Mouse (Mus musculus) cerebellum, adult (tissue): ENCODE data around the gene Fut2.

Experiments used
- ATAC-seq: cut with Nextera tagmentation; 2 replicates; pipeline ENCODE4 v1.9.2; 2017; ENCODE audit warnings: mild to moderate bottlenecking, moderate library complexity, mixed read lengths; ENCODE audit not compliant: insufficient number of reproducible peaks, low FRiP score, low TSS enrichment

Fut2 gene

DNA sequence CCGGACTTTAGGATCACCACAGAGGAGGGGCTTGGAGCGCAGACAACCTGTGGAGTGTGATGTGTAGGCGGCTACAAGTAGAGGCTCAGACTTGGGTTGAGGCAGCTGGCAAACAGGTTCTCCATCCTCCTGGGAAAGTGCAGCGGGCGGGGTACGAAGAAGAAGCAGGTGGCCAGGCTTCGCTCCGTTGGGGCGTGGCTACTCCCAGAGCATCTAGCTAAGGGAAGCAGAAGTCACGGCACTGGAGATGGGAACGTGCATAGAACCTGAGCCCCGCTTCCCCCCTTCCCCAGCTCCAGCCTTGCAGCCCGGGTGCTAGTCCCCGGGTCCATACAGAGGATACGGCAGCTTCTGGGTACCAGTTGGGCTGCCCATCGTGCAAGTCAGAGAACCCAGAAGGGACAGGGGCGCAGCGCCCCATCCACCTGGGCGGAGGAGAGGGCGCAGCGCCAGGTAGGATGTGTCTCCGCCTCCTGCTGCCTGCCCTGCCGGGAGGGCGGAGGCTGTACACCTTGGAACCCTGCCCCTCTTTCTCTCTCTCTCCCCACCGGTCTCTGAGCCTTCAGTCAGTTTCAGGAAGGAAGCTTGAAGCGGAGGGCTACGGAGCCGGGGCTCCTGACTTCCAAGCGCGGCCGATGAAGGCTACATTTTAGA lies 49.0 kb downstream of the Fut2 start, which contains the start of gene Fut1:
Fut1 (plus strand) TSS at position 248 of the 654 bp plus-strand sequence.
- ATAC-seq: no peak; the same call in 1 of the 2 replicates

DNA sequence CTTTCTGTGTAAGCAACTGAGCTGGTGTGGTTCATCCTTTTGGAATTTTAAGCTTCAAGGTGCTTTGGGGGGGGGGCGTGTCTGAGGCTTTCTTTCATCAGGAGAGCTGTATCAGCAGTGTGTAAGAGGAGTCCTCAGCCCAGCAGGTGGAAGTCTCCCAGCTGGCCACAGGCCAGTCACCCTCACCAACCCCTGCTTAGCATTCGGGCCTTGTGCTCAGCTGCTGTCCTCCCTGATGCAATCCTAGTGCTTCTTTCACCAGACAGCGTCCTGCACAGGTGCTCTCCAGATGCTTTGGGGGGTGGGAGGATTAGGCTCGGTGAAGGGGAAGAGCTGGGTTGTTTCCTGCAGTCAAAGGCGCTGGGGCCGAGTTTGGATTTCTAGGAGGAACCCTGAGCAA lies 49.9 kb downstream of the Fut2 start:
- ATAC-seq: no peak

DNA sequence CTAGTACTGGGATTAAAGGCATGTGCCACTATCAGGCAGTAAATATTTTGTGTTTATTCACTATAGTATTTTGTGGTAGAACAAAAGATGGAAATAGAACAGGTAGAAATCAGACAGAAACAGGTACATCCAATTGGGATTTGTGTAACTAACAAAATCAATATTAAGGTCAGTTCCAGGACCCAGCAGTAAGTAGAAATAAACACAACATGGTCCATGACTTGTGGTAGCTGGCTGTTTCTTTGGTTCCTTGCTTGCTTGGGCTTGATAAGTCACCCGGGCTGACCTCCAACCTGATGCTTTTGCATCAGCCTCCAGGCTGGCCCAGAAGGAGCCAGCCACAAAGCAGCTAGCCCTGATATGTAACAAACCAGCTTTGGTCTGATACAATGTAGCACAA lies 56.7 kb downstream of the Fut2 start:
- ATAC-seq: no peak

DNA sequence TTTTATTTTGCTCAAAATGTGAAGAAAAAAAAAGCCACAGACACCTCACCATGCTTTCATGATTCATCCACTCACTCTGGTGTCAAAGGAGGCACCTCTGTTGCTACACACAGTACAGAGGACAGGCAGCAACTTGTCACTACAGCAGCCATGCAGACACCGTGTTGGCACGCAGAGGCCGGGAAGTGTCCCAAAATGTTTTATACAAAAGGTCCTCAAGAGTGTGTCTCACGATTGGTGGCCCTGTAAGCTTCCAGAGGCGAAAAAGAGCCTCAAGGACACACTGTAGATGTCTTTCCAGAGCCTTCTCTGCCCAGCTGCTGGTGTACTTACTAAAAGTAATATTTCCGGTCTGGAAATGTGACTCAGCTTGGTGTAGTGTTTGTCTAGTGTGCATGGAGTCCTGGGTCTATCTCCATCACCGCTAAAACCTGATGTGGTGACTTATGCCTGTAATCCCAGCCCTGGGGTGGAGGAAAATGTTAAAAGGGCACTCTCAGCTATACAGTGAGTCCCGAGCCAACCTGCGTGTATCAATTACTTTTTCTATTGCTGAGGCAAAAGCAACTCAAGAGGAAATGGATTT lies 60.4 kb downstream of the Fut2 start:
- ATAC-seq: no peak

DNA sequence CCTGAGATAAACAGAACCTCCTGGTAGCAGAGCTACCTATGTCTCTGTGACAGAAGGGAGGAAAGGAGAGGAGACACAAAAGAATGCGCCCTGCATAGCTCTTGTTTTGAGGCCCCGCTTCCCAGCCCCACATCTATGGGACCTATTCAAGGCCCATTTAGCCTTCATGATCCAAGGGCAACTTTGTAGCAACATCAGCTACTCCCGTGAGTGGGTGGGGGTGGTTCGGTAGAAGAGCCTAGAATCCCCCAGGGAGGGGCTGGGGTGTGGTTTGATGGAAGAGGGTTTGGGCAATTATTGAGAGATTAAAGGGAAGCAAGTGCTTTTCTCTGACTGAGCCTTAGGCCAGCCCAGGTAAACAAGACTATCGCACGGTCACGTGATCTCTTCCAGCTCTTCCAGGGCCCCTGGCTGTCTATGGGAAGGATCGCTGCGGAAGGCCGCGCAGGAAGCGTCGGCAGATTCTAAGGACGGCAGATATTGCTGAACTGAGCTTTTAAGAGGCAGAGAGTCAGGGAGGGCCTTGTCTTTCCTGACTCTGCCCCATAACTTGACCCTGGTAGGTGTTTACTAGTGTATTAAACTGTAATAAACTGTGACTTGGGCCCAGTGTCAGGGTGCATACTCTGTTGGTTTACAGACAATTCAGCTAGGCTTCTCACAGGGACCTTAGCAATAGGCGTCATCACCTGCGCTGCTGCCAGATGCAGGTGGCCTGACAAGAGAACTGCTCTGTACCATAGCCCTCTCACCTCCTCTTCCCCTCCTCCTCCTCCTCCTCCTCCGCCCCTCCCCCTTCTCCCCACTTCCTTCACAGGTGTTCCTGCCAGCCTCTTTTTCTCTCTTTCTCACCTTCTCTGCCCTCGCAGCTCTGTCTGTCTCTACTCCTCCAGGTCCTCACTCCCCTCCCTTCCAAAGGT lies 67.0 kb downstream of the Fut2 start:
- no peak for ATAC-seq
